Mouse (Mus musculus): ENCODE results near the gene Taar4. TPM values are rescaled to one million over a fixed set of nuclear protein-coding genes. Genes with fewer than 3 reads are reported as not detected.

The Taar4 gene
- total and polyA plus RNA-seq, 3 experiments = not detected

DNA sequence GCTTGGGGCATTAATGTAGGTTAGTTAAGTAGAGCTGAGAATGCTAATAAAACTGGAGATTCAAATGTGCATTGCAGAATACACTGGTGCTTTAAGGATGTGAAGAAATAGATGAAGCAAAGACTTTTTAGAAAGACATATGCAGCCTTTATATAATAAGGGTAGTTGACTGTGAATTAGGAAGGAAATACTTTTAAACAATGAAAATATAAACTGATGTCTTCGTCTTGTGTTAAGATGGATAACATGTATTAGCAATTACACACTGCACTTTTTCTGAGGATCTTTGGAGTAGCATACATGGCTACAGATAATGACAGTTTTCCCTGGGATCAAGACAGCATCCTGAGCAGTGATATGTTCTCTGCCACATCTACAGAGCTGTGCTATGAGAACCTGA, 39.3 kb downstream of the Taar4 start, which contains the start of gene Taar7b:
Gene Taar7b (plus strand): TSS at position 301 of the 400 bp plus-strand sequence.
- H3K27me3 ChIP-seq (ENCODE audit: control insufficient read depth in 1 of 2, insufficient read depth in 2 of 2, low read length in 2 of 2) = no peaks in the 10 kb centered on the region; a peak in 1 of 4 replicates
- H3K27ac ChIP-seq (ENCODE audit: control insufficient read depth, low read depth, low read length) = no peak within 1 kb of the TSS
- no peak for TF ChIP-seq KAT2A (conservative IDR thresholded peaks at IDR 0.05; ENCODE audit: low read depth, low read length)
- TF ChIP-seq RCOR1 (IDR thresholded peaks at IDR 0.05; ENCODE audit: low read depth, low read length) = no peak
- no peak for TF ChIP-seq UBTF (IDR thresholded peaks at IDR 0.05; ENCODE audit: borderline replicate concordance, insufficient read depth, low read depth, low read length)
- no peak for TF ChIP-seq MEF2A (IDR thresholded peaks at IDR 0.05; ENCODE audit: extremely low read depth, insufficient replicate concordance, low read depth, low read length, poor library complexity, severe bottlenecking)
- no peak for TF ChIP-seq USF1 (IDR thresholded peaks at IDR 0.05; ENCODE audit: low read depth, low read length)
- no peak for TF ChIP-seq TAL1 (IDR thresholded peaks at IDR 0.05; ENCODE audit: low read length)
- TF ChIP-seq TBP (IDR thresholded peaks at IDR 0.05; ENCODE audit: low read depth, low read length) = no peak
- no peak for TF ChIP-seq USF2 (IDR thresholded peaks at IDR 0.05; ENCODE audit: borderline replicate concordance in 1 of 2, insufficient read depth in 1 of 2, low read depth in 1 of 2, low read length in 2 of 2)
- TF ChIP-seq TCF12 (IDR thresholded peaks at IDR 0.05; ENCODE audit: low read depth, low read length) = no peak
- no peak for TF ChIP-seq CHD1 (IDR thresholded peaks at IDR 0.05; ENCODE audit: low read depth, low read length)
- no peak for TF ChIP-seq POLR2AphosphoS5 (IDR thresholded peaks at IDR 0.05; ENCODE audit: borderline replicate concordance, low read depth, low read length)
- TF ChIP-seq ZNF384 (IDR thresholded peaks at IDR 0.05; ENCODE audit: low read depth, low read length) = no peak
- no peak for TF ChIP-seq CTCF (IDR thresholded peaks at IDR 0.05 in 2 of 3, conservative IDR thresholded peaks at IDR 0.05 in 1 of 3; ENCODE audit: control insufficient read depth in 1 of 3, insufficient read depth in 1 of 3, low read depth in 2 of 3, low read length in 3 of 3, poor library complexity in 1 of 3, severe bottlenecking in 1 of 3)
- H3K4me1 ChIP-seq (ENCODE audit: control insufficient read depth in 1 of 2, insufficient read depth in 2 of 2, low read length in 2 of 2) = no peaks in the 10 kb centered on the region
- no peaks in the 10 kb centered on the region for H3K36me3 ChIP-seq (ENCODE audit: control insufficient read depth in 1 of 2, insufficient read depth in 2 of 2, low read length in 2 of 2)
- no peak for DNase-seq (ENCODE audit: low read depth, low spot score)
- H3K79me2 ChIP-seq (ENCODE audit: control insufficient read depth, insufficient read depth, low read length, poor library complexity) = no peaks in the 10 kb centered on the region
- H3K9ac ChIP-seq (ENCODE audit: control insufficient read depth, low read depth, low read length, poor library complexity, severe bottlenecking) = no peak within 1 kb of the TSS
- H3K4me3 ChIP-seq (ENCODE audit: control insufficient read depth in 1 of 2, insufficient read depth in 1 of 2, low read depth in 2 of 2, low read length in 2 of 2) = no peak within 1 kb of the TSS
- no peaks in the 10 kb centered on the region for H3K9me3 ChIP-seq (replicated peaks; ENCODE audit: insufficient read depth, low read length)

DNA sequence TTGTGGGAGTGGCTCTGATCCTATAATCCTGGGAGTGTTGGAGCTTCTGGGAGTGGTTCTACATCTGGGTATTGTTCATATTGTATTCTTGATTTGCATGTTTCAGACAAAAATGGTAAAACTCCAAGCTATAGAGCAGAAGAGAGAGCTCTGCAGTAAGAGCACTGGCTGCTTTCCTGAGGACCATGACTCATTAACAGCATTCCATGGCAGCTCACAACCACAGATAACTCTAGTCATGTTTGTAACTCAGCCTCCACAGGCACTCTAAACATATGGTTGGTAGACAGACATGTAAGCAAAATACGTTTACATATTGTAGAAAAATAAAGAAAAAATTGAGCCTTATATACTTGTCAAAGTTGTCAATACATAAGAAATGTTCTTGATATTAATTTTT, 46.1 kb downstream of the Taar4 start:
- H3K36me3 ChIP-seq (ENCODE audit: control insufficient read depth in 1 of 2, insufficient read depth in 2 of 2, low read length in 2 of 2) = no peaks in the 10 kb centered on the region
- H3K9ac ChIP-seq (ENCODE audit: control insufficient read depth, low read depth, low read length, poor library complexity, severe bottlenecking) = no peak overlapping the region
- H3K9me3 ChIP-seq (replicated peaks; ENCODE audit: insufficient read depth, low read length) = no peaks in the 10 kb centered on the region
- DNase-seq (ENCODE audit: low read depth, low spot score) = no peak
- no peaks in the 10 kb centered on the region for H3K4me1 ChIP-seq (ENCODE audit: control insufficient read depth in 1 of 2, insufficient read depth in 2 of 2, low read length in 2 of 2)
- no peak overlapping the region for H3K27ac ChIP-seq (ENCODE audit: control insufficient read depth, low read depth, low read length)
- no peaks in the 10 kb centered on the region; a peak in 1 of 4 replicates for H3K27me3 ChIP-seq (ENCODE audit: control insufficient read depth in 1 of 2, insufficient read depth in 2 of 2, low read length in 2 of 2)
- TF ChIP-seq ZMIZ1 (IDR thresholded peaks at IDR 0.05; ENCODE audit: low read depth, low read length) (no peak), CHD1 (IDR thresholded peaks at IDR 0.05; ENCODE audit: low read depth, low read length) (no peak)
- no peak overlapping the region for H3K4me3 ChIP-seq (ENCODE audit: control insufficient read depth in 1 of 2, insufficient read depth in 1 of 2, low read depth in 2 of 2, low read length in 2 of 2)
- H3K79me2 ChIP-seq (ENCODE audit: control insufficient read depth, insufficient read depth, low read length, poor library complexity) = no peaks in the 10 kb centered on the region
